Mouse (Mus musculus) liver, embryonic 14.5 days (tissue): ENCODE measurements at regions not wholly inside any gene's neighbourhood (a gene's known extent, or its start where the extent isn't known, plus 50 kb on each side); places are given as distances from the start of the nearest gene placed in this dataset.

Experiments
- ATAC-seq: fragments of 200-750 bp; cut with Nextera tagmentation; 2 replicates; pipeline ENCODE4 v1.8.0; 2017; ENCODE audit warnings: moderate number of reproducible peaks, mild to moderate bottlenecking, moderate library complexity; ENCODE audit not compliant: insufficient read depth
- DNase-seq, 3 experiments: peaks; one replicate each; pipeline ENCODE4 v3.0.0-alpha.2; 2012 to 2013; ENCODE audit warnings: low read depth in 3 of 3, low spot score in 3 of 3
- H3K27ac ChIP-seq: fragments of 300-500 bp; sonication (generic); 2 replicates; pipeline ENCODE4 v1.5.1; 2014; ENCODE audit warnings: moderate library complexity, mild to moderate bottlenecking, control low read depth, inconsistent platforms
- H3K27me3 ChIP-seq: fragments of 300-500 bp; sonication (generic); 2 replicates; pipeline ENCODE4 v1.6.1; 2014; ENCODE audit warnings: mild to moderate bottlenecking, low read length, moderate library complexity; ENCODE audit not compliant: control insufficient read depth, insufficient read depth
- H3K36me3 ChIP-seq: fragments of 300-500 bp; sonication (generic); replicated peaks from 2 replicates; pipeline ENCODE4 v1.6.1; 2014; ENCODE audit warnings: low read depth; ENCODE audit not compliant: control insufficient read depth, insufficient read depth
- H3K4me1 ChIP-seq, 2 experiments: fragments of 200-500 bp in 1 of 2; fragments of 300-500 bp in 1 of 2; sonication (generic) in 1 of 2; replicated peaks; 2 replicates each; pipeline ENCODE4 v1.6.1; 2012 to 2014; ENCODE audit warnings: antibody characterized with exemption in 1 of 2, inconsistent platforms in 1 of 2, low read length in 1 of 2; ENCODE audit not compliant: control insufficient read depth in 2 of 2, insufficient read depth in 2 of 2
- H3K4me2 ChIP-seq: fragments of 300-500 bp; sonication (generic); 2 replicates; pipeline ENCODE4 v1.6.1; 2014; ENCODE audit warnings: low read depth, mild to moderate bottlenecking, control low read depth, moderate library complexity
- H3K4me3 ChIP-seq, 2 experiments: fragments of 200-500 bp in 1 of 2; fragments of 300-500 bp in 1 of 2; sonication (generic) in 1 of 2; 2 replicates each; pipeline ENCODE4 v1.5.1; 2012 to 2014; ENCODE audit warnings: low read depth in 2 of 2, low read length in 2 of 2, mild to moderate bottlenecking in 2 of 2, control low read depth in 1 of 2, inconsistent platforms in 1 of 2, moderate library complexity in 1 of 2; ENCODE audit not compliant: insufficient read depth in 1 of 2
- H3K9ac ChIP-seq: fragments of 300-500 bp; sonication (generic); replicated peaks from 2 replicates; pipeline ENCODE4 v1.6.1; 2014; ENCODE audit warnings: mild to moderate bottlenecking, control low read depth, moderate library complexity
- H3K9me3 ChIP-seq: fragments of 300-500 bp; sonication (generic); 2 replicates; pipeline ENCODE4 v1.6.1; 2016; ENCODE audit warnings: low read length, mixed read lengths; ENCODE audit not compliant: control insufficient read depth
- CTCF ChIP-seq: IDR thresholded peaks from 2 replicates; pipeline ENCODE4 v1.5.1; 2016; ENCODE audit warnings: antibody characterized with exemption, low read depth, control low read depth
- EP300 ChIP-seq: IDR thresholded peaks from 2 replicates; pipeline ENCODE4 v1.6.1; 2016; ENCODE audit warnings: antibody characterized with exemption, low read depth
- WGBS: fragments of 180-500 bp; shearing (Covaris S2); extraction: QIAGEN DNeasy Blood & Tissue Kit; methylation state at CpG from one replicate; pipeline ENCODE4 v1.1.7; 2014; ENCODE audit not compliant: insufficient replicate concordance; 5-methylcytosine and 5-hydroxymethylcytosine counted together

DNA sequence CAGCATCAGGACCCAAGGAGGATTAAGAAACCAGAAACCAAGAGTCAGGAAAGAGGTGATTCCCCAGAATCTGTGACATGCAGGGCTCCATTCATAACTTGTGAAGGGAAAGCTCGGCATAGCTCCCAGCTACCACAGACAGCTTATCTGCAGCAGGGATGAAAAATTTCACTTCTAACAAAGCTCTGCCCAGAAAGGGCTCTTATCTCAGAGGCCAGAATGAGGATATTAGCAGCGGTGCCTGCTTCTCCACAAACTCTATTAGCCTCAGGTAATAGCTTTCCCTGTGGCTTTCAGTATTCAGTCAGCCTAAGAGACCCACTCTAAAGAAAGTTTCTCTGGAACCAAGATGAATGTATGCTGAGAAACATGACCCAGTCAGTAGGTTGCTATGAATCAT is 636.9 kb upstream of the Id2 start:
- H3K4me2 ChIP-seq = no peak overlapping the region
- H3K27ac ChIP-seq = no peak overlapping the region
- H3K4me1 ChIP-seq = no peaks in the 10 kb centered on the region
- H3K36me3 ChIP-seq = no peaks in the 10 kb centered on the region
- H3K9me3 ChIP-seq = no peaks in the 10 kb centered on the region
- TF ChIP-seq EP300 = no peak
- TF ChIP-seq CTCF = no peak
- no peak overlapping the region for H3K4me3 ChIP-seq
- DNase-seq (no peak), ATAC-seq (no peak)
- H3K27me3 ChIP-seq = no peaks in the 10 kb centered on the region
- WGBS = 18% methylated on average over 2 of the region's 2 CpGs
- no peak overlapping the region for H3K9ac ChIP-seq

DNA sequence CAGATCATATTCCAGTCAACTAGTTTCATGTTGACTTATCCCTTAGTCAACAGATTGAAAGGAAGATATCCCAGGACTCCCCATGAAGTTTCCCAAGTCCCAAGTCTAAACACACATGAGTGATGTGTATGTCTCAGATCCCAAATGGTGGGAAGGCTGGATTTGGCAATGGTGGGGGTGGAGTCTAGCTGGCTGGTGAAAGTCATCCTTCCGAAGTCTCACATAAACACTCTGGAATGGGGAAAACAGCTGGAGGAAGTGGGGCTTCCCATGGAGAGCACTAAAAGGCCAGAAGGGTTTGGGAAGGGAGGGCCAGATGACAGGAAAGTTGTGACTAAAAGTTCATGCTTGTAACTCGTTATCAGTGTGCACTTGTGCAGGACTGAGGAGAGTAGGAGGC is 628.8 kb upstream of the Id2 start:
- Histone ChIP-seq H3K9ac (no peak overlapping the region), H3K4me1 (no peaks in the 10 kb centered on the region), H3K36me3 (no peaks in the 10 kb centered on the region), H3K27ac (no peak overlapping the region), H3K4me2 (no peak overlapping the region), H3K4me3 (no peak overlapping the region), H3K27me3 (no peaks in the 10 kb centered on the region), H3K9me3 (no peaks in the 10 kb centered on the region)
- TF ChIP-seq CTCF = no peak
- no peak for TF ChIP-seq EP300
- DNase-seq (no peak), ATAC-seq (no peak)
- 22% methylated on average over 2 of the region's 2 CpGs for WGBS

DNA sequence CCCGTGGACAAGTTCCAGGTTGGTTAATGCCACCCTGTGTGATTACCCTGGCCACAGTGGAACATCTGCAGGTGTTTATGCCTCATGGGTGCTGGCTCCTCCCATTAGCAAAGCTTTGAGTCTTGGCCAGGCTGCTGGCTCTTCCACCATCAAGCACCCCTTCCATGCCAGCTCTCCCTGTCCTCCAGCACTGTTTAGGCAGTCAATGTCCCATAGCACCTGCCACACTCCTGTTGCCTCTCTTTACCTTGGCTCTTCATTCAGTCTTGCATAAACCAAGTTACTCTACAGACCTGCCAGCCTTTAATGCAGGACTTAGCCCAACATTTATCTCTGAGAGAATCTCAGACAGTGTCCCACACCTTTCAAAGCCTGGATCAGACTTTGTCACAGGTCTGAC is 614.2 kb upstream of the Id2 start:
- no peak for ATAC-seq

DNA sequence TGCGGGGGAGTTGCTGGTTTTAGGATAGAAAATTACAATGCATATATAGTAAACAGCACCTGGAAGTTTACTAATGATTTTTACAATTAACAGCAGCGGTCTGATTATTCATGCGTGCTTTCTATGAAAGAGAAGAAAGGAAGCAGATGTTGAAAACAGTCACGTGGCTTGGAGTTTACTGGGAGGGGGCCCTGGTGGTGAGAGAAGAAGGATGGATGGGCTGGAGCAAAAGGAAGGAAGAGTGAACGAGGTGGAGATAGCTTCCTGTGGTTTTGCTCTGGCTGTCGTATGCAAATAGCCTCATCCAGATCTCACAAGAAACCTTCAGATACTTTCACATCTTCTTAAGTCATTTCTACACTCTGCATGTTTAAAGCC is 606.1 kb upstream of the Id2 start:
- DNase-seq (no peak), ATAC-seq (no peak)
- no peak overlapping the region for H3K9ac ChIP-seq
- no peak overlapping the region for H3K27ac ChIP-seq
- no peak for TF ChIP-seq CTCF
- no peaks in the 10 kb centered on the region for H3K4me1 ChIP-seq
- WGBS = 9% methylated on average over 6 of the region's 6 CpGs
- H3K27me3 ChIP-seq = no peaks in the 10 kb centered on the region
- no peak overlapping the region for H3K4me3 ChIP-seq
- H3K9me3 ChIP-seq = no peaks in the 10 kb centered on the region
- H3K4me2 ChIP-seq = no peak overlapping the region
- no peaks in the 10 kb centered on the region for H3K36me3 ChIP-seq

More for the DNA sequence above, 614.2 kb upstream of the Id2 start:
- WGBS = 77% methylated on average over 1 of the region's 1 CpGs
- TF ChIP-seq CTCF (no peak), EP300 (no peak)
- Histone ChIP-seq H3K36me3 (no peaks in the 10 kb centered on the region), H3K4me2 (no peak overlapping the region), H3K27me3 (no peaks in the 10 kb centered on the region), H3K9ac (no peak overlapping the region), H3K9me3 (no peaks in the 10 kb centered on the region), H3K4me1 (no peaks in the 10 kb centered on the region), H3K27ac (no peak overlapping the region), H3K4me3 (no peak overlapping the region)
- DNase-seq = no peak

DNA sequence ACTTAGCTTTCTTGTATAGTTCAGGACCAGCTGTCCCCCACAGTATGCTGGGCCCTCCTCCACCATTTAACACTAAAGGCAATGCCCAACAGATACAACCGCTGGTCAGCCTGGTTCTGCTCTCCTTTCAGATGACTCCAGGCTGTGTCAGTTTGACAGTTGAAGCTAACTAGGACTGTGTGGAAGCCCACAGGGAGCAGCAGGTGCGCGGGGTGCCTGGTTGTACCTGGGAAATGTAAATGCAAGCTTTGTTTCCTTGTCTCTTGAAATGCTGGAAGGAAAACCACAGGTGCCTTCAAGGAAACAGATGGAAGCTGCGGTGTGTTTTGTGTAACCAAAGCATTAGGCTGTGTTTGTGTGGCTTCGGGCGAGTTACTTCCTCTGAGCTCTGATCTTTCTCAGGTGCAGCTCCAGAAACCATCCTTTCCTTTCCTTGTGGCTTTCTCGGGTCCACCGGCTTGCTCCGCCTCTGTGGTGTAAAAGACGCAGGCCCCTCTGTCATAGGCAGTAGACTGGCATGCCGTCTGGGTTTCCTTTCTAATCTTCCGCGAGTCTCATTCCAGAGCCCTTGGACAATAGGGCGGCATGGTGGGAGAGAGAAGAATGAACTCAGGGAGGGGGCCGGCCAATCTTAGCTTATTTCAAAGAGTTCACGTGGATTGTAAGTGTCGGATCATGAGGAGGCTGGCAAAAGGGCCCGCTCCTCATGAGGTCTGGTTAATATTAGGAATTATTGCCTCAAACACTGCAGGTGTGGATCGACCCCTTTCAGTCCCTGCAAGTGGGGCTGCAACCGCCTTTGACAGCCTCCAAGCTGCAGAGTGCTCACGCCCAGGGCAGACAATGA is 605.5 kb upstream of the Id2 start:
- no peaks in the 10 kb centered on the region for H3K36me3 ChIP-seq
- no peaks in the 10 kb centered on the region for H3K9me3 ChIP-seq
- WGBS = 9% methylated on average over 21 of the region's 21 CpGs
- no peaks in the 10 kb centered on the region for H3K4me1 ChIP-seq
- no peaks in the 10 kb centered on the region for H3K27me3 ChIP-seq
- no peak overlapping the region for H3K9ac ChIP-seq
- no peak overlapping the region for H3K4me2 ChIP-seq
- no peak overlapping the region for H3K4me3 ChIP-seq
- ATAC-seq (no peak), DNase-seq (no peak)
- TF ChIP-seq CTCF (no peak), EP300 (no peak)
- no peak overlapping the region for H3K27ac ChIP-seq
